Mouse (Mus musculus) thymus, adult 2 months (tissue): Measurements from ENCODE around the gene Cpox.
"Not testable (repeated sequence)": the region's sequence is repeated elsewhere in the genome, so short reads cannot be mapped to it uniquely, and the experiment has no call there.

Source experiments
- CTCF ChIP-seq: fragments of 200-500 bp; IDR thresholded peaks from 2 replicates; pipeline ENCODE4 v1.5.1; 2012; ENCODE audit warnings: mild to moderate bottlenecking, control low read depth, low read length, moderate library complexity, borderline replicate concordance; ENCODE audit not compliant: control insufficient read depth, poor library complexity, insufficient read depth; ENCODE audit errors: extremely low read depth
- POLR2A ChIP-seq: fragments of 200-500 bp; IDR thresholded peaks from 2 replicates; pipeline ENCODE4 v1.6.1; 2012; ENCODE audit warnings: mild to moderate bottlenecking, low read length, control low read depth, moderate library complexity; ENCODE audit not compliant: control insufficient read depth, poor library complexity, insufficient read depth; ENCODE audit errors: extremely low read depth

- not testable (repeated sequence) for TF ChIP-seq CTCF, POLR2A
These were observed 5.0 kb upstream of the Cpox start for GRCm38 (mm10) chr16:58665137-58665536.
